Mouse (Mus musculus): ENCODE results near the gene Cct6b.

- TF ChIP-seq CTCF (IDR thresholded peaks at IDR 0.05; ENCODE audit: control insufficient read depth, insufficient read depth, insufficient replicate concordance, low read depth, low read length) (no peak), POLR2A (IDR thresholded peaks at IDR 0.05; ENCODE audit: control insufficient read depth, low read depth, low read length) (no peak)
Observed at GRCm38 (mm10) chr11:82687668-82688067, 76.5 kb downstream of the Cct6b start.
